Mouse (Mus musculus): ENCODE results near the gene Brd4.

DNA sequence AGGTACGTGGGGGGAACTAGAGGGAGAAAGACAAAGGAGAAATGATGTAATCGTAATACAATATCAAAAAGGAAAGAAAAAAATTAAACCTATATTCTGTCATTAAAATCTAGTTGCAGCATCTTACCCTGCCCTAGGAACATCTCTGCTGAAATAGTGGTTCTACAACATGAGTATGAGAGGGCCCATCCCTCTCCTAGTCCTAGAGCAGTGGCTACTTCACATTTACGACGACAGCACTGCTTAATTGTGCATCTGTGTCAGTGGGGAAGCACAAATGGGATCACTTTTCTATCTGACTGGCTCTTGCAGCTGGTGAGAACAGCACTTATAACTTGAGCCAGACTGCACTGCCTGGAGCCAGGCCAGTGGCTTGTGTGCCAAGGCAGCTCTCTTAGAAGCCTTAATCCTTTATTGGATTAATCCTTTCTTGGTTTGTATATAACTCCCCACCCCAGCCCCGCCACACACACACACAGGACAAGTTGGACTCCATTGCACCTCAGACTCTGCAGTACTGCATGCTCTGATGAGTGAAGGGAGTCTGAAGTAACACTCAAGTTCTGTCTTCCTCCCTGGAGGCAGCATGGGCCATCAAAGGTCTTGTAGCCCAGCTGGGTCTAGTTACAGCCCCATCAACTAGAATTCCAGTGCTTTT lies 48.9 kb downstream of the Brd4 start:
- TF ChIP-seq POLR2A (IDR thresholded peaks at IDR 0.05; ENCODE audit: control insufficient read depth, low read depth, low read length) (no peak), CTCF (IDR thresholded peaks at IDR 0.05; ENCODE audit: control insufficient read depth, insufficient read depth, insufficient replicate concordance, low read depth, low read length) (no peak)

Measured in testis, adult 2 months (tissue).